Mouse (Mus musculus) retina, postnatal 7 days (tissue): ENCODE data around the gene Pex14.

ENCODE experiments used
- DNase-seq: peaks from one replicate; pipeline ENCODE4 v3.0.0-alpha.2; 2012; ENCODE audit warnings: low read depth, low spot score

Pex14 gene

DNA sequence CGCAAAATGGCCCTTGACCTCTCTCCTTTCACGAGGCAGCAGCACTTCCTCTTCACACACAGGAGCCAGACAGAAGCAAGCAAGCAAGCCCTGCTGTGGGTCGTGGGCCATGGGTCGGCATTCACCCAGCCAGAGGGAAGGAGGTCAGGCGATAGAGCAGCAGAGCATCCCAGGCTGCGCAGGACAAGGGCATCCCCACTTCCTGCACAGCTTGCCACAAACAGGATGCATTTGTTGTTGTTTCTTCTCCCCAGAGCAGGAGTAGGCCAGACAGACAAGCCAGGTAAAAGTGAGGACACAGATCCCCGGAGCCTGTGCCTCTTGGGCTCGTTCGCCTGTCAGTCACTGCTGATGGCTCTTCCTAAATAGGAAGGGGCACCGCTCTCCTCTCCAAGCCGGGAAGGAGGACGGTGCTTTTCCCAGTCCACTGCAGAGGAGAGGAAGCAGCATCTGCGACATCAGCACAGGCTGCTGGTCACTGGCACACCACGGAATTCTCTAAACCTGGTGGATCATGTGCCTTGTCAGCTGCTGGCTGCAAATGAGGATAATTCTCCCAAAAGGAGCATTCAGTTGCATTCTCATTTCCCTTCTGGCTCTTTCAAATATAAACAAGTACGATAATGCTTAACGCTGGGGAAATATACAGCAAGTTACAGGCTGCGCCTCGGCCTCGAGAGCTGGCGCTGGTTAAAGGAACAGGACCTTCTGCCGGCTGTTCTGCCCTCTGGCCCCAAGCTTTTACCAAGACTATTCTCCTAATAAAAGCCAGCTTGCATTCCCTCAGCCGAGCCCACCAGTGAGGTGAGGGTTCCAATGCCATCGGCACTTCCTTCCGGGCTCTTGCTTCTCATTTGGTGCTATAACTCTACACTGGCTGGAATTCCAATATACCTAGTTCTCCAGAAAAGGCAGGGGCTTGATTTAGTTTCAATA is 113.9 kb downstream of the Pex14 start:
- no peak for DNase-seq

DNA sequence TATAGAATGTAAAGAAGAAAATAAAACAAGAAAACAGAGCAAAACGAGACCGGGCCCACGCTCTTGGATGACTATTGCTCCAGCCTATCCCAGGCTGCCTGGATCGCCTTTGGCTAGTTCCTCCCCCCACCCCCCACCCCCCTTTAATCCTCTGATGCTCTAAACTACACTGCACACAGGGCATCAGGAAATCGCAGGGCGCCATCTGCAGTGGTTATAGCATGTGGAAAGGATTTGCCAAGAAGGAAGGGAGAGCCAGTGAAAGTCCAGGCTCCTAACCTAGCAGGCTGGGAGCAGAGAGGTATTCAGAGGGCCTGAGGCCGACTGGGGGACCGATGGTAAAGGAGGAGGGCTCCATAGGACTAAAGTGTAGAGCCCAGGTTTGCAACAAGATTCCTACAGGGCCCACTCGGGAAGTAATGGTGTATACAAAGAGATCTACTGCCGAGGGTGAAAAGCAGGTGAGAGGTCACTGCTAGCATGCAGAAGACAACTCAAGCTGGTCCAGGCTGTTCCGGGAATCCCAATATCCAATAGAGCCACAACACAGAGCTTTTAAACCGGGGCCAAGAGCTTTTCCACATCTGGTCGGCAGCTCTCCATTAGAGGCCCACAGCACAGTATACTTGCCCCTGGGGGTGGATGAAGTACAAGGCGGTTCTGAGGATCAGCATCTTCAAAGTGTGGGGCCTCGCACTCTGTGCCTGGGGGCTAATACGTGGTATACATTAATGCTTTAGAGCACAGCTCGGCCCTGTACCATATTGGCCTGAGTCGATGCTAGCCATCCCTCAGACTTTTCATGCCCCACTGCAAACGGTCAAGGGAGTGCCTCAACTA is 114.8 kb downstream of the Pex14 start:
- DNase-seq, result peak; percentile 74

DNA sequence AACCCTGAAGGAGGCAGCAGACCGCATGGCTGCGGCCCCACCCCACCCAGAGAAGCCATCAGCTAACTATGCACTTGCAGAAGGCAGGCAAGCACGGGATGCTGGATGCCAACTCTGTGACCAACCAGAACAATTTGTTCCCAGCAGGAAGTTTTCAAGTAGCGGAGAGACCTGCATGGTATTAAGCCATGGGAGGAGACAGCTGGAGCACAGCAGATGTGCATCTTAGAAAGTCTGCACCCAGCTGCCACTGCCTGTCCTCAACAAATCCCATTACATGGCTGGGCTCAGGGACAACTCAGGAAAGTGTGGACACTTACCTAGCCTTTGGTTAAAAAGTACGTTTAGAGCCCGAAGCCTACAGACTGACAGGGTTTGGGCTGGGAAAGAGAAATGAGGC is 117.4 kb downstream of the Pex14 start:
- DNase-seq, result no peak

DNA sequence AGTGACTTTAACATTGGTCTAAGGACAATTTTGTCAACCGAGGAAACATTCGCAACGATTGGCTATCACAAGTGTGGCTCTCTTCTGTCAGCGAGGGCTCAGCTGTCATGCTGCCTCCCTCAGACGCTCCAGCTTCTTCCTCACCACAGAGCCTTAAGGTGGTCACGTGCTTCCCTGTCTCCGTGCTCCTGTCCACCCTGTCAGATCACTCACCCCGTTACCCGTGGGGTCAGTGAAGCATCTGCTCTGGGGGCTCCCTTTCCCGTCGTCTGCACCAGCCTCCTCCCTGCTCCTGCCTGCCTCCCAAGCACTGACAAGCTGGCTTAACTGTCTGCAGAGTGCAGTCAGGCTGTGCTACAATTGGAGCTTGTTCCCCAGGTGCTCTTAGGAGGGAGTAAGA is 119.8 kb downstream of the Pex14 start:
- no peak for DNase-seq

DNA sequence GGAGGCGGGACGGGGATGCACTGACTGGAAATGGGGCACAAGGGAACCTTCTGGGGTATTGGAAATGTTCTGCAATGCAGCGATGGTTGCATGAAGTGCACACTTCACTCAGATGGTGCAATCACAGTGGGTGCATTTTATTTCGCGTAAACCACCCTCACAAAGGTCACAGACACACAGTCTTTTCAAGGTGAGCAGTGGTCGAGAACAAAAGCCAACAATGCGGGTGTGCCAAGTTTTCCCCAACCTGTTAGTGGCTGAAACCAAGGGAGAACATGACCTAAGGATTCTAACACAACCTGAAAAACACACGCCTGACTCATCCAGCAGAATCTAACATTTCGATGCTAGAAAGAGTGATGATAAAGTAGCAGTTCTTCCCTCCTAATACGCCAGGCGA is 120.8 kb downstream of the Pex14 start:
- no peak for DNase-seq

DNA sequence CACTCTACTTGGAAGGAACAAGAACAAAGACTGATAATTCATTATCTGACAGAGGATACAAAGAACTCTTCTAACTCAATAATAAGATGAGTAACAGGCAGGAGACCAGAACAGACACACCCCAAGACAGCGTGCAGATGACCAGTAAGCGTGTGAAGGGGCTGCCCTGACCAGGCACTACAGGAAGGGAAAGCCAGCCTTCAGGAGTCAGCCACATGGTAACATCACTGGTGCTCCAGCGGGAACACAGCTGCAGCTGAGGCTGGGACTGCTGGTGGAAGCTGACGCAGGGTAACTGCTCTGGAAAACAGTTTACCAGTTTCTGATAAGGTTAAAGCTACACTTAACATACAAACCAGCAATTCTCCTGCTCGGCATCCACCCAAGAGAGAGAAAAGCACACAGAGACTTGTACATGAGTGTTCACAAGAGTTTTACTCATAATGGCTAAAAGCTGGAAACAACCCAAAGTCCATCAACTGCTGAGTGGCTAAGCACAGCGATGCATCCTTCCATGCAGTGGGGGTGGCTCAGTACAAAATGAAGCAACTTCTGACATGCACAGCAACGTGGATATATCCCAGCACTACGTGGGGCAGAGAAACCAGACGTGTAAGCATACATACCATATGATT is 121.3 kb downstream of the Pex14 start:
- no peak for DNase-seq

DNA sequence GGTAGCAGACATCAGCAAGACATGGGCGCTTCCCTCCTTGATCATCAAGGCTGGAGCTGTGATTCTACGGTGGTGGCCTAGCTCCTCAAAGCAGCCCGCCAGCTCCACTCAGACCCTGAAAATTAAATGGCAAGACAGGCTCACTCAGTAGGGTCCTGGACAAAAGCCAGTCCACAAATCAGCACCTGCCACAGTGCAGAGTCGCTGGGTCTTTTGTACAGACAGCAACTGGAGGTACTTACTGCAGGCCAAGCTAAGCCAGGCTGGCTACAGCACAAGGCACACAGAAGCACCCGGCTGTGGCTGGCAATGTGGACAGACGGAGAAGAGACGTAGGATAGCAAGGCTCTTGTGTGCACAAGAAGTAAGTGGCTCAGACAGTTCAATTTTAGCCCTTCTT is 124.8 kb downstream of the Pex14 start:
- no peak for DNase-seq

DNA sequence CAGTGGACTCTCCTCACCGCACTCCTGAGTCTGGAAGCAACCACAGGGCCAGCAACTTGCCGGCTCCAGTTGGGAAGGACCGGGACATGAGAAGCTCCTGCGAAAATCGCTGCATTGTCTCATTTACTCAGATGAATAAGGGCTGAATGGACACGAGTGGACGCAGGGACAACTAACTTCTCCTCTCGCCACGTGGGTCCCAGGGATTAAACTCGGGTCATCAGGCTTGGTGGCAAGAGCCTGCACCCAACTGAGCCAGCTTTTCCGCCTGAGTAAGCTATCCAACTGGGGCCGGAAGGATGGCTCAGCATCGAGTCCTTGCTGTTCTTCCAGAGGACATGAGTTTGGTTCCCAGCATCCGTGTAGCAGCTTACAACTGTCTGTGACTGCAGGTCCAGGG is 126.3 kb downstream of the Pex14 start:
- no peak for DNase-seq

DNA sequence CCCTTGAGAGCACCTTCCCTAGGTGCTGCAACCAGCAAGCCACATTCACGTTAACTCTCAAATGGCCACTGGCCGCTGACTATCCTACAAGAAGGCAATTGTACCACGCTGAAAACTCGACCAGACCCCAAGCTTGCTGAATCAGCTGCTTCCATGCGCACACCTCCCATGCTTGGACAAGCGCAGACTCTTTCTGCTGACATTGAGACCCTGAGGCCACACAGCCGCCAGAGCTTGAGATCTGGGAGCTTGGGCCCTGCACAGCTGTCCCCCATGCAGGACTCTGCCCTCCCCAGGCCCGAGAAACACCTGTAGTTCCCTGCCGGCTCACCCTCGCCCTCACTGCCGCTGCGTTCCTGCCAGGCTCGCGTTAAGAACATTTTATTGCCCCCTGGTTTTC is 127.0 kb downstream of the Pex14 start:
- no peak for DNase-seq

DNA sequence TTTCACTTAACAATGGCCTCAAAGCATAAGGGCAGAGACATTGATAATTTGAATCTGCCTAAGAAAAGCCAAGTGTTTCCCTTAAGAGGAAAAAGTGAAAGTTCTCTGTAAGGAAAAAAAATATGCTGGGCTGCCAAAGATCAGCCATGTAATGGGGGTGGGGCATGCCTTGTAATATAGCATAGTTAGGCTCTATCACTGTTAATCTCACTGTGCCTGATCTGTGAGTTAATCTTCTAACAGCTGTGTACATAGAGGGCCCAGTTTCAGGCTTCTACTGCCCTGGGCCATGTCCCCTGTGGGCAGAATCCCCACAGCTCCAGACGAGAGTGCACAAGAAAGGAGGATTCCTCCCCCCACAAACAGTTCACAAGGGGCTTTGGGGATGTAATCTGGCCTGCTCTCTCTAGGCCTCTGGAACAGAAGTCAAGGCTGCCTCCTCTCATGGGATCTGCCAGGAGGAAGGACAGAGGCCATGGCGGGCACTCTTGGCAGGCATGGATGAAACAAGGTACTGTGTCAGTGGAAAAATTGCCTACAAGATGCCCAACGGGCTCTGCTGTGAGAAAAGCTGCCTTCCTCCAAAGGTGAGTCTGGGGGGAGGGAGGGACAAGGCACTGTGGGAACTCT is 127.9 kb downstream of the Pex14 start:
- no peak for DNase-seq

DNA sequence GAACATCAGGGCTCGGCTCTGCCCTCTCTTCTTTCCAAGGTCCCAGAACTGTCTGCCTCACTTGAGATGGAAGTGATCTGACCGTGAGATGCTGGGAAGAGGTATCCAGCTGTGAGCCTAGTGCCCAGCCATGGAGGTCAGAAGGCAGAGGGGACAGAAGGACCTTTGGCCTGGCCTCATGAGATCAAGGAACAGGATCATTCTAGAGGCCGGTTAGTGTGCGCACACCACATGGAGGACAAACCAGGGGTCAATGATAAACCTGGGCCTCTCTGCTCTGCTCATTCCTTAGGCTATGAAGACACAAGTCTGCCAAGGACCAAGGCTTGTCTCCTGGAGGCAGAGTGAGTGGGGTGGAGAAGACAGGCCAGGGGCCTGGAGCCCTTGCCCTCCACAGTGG is 128.9 kb downstream of the Pex14 start:
- no peak for DNase-seq

DNA sequence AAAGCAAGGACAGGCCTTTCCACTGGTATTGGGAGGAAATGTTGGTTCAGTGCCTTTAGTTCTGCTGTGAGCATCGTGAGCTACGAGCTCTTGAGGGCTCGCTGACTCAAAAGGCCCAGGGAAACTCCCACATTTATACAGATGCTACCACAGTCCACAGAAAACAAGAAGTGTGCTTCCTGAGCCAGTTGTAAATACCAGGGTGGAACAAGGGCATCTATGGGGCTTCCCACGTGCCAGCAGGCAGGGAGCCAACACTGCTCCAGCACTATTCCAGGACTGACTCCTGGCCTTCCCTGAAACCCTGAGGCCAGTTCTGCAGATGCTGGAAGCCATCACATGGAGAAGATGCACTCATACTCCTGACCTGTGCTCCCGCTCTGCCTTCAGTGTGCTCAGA is 130.1 kb downstream of the Pex14 start:
- no peak for DNase-seq

DNA sequence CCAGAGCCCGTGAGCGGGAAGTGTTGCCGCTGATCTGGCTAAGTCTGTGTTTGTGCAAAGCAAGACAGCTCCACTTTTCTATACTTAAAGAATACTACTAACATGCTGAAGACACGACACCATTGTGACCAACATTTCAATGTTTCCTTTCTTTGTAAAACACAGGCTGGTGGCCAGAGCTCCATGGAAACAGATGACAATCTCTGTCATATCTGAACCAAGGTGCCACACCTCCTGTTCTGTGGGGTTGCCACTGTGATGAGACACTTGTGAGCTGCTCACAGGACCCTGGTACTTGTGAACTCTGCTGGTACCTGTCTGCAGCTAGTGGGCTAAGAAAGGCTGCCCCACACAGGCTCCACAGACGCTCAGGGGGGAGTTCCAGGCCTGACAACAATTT is 130.8 kb downstream of the Pex14 start:
- DNase-seq, result no peak

DNA sequence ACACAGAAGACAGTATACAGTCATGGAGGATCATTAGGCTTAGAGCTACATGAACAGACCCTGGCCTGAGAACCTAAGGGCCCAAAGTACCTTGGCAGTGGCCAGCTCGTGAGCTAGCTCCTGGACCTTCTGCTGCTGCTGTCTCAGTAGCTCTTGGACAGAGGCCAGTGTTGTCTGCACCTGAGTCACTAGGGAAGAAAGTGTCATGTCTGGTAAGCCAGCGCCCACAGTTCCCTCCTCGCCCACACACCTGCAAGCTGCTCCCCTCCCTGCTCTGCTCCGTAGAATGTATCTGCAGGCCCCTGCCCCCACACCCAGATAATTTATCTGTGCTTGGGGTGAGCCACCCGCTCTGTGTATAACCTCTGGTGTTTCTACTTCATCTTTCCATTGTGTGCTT is 133.5 kb downstream of the Pex14 start:
- DNase-seq, result no peak

DNA sequence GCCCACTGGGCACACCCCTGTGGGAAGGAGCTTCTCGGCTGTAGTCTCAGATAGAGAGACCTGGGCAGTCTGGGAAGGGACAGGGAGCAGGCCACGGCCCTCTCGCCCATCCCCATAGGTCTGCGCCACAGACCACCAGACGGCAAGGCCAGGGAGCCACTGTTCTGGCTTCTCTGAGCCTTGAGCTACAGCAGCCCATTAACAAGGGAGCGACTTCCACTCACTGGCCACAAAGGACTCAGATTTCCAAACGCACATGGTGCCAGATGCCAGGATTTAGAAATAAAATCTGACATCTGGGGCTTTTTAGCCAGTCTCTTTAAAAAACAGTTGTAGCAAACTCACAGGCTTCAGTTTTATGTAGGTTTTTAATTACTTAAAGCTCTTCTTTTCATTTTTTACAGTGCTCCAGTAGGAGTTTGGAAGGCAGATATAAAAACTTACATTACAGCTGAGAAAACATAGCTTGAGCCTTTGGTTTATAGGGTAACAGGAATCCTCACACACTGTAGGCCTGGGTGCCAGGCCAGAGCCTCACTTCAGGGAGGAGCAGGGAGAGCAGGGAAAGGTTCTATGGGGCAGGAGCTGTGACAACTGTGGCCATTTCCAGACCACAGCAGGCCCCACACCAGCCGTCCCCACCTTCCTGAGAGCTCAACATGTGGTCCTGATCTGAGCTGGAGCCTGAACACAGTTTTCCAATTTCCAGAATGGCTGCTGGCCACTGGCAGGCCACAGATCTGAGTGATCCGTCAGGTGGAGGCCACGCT is 134.9 kb downstream of the Pex14 start:
- no peak for DNase-seq

DNA sequence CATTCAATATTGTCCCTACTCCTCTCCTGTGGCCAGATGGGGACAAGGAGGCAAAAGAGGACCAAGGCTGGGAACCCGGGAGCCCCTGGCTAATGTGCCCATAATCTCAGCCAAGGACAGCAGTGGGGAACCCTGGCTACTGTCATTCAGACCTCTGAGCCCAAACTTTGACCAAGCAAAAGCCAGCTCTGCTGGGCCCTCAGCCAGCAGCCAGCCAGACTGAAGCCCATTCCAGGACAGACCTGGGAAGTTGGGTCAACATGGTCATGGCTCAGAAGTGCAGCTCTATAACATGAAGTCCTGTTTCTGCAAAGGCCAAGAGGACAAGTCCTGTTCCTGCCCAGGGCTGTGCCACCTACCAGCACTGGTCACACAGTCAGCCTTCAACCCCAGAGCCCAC is 137.6 kb downstream of the Pex14 start:
- DNase-seq, result no peak

DNA sequence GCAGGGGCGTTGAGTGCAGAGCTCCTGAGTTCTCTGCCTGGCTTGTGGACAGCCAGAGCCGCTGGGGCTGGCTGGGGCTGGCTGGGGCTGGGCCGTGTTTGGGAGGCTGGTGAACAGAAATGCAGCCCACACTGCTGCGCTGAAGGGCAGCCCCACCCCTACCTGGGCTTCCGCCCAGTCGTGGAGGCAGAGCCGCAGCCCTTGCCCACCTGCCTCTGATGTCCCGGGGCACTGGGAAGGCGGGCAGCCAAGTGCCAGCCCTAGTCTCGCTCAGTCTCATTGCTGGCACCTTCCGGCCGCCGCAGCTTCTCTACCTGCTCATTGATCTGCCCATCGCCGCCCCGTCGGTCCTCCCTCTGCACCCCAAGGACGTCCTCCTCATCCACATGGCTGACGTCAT is 138.6 kb downstream of the Pex14 start:
- no peak for DNase-seq

DNA sequence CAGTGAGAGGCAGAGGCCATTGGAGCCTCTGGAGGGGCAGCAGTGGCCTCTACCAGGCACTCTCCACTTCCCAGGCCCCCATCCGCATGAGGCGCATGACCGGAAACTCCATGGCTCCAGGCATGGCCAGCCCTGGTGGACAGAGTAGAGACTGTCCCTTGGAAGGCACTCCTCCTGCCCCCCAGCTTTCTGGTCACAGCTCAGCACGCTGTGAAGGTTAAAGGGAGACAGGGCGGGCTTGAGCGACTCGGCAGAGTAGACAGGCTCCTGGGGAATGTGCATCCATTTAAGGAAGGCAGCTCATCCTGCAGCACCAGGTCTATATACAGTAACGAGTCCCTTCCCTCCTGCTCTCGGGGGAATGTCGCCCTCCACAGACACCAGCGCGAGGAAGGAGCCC is 139.7 kb downstream of the Pex14 start:
- DNase-seq, result no peak

DNA sequence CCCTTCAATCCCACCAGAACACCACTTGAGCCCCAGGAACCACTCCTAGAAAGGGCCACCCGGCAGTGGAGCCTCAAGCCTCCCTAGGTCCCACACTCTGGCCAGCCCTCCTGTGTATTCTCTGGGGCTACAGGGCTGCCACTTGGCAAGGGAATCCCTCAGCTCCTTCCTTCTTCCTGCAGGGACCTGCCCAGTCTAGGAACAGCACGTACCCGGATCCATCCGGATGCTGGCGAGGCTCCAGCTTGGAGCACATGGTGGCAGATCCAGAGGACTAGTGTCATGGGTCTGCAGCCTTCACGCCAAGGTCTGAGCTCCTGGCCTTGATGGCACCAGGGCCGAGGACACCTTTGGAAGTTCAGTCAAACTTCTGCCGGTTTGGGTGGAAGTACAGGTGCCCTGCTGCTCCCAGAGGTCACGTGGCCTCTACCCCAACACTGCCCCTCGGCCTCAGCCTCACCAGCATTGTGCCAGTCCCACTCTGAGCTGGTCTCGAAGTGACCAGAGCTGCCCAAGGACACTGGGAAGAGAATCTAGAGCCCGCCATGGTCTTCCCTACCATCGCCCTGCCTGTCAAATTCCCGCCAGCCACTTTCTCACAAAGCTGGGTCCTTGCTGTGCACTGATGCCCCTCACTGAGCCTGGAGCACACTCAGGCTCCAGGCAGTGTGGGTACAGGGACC is 144.4 kb downstream of the Pex14 start:
- no peak for DNase-seq
